Mouse (Mus musculus): Measurements from ENCODE around the gene Zfp217. TPM values are rescaled to one million over a fixed set of nuclear protein-coding genes. Genes with fewer than 3 reads are reported as not detected.

Zfp217 gene
- polyA plus RNA-seq, 1 experiment from 2014 or later: 3.6 TPM

DNA sequence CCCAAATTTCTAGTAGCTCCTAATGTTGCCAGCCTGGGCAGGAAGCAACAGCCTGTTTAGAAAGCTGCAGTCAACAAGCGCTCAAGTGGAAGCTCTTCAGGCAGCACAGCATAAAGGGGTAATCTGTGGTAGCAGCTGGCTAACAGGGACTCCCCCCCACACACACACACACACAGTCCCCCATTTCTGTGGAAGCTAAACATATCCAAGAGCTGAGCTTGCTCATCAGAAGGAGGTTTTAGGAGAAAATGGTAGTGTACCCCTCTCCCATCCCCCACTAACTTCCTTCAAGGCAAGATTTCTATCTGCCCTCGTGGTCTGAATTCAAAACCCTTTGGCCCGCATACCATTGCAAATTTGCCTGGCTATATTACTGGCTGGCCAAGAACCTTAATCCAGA lies 20.4 kb downstream of the Zfp217 start:
- 0 out of 2 replicates have a peak, but pooled peaks cover 4% of the 10 kb centered on the region for H3K36me3 ChIP-seq (ENCODE audit: control insufficient read depth, insufficient read depth, low read length)
- H3K4me2 ChIP-seq (ENCODE audit: low read depth, low read length): no peak overlapping the region
- H3K4me3 ChIP-seq (ENCODE audit: low read depth, low read length): no peak overlapping the region
- peaks cover 33% of the 10 kb centered on the region for H3K4me1 ChIP-seq (ENCODE audit: control insufficient read depth, insufficient read depth, low read length)
- no peak for ATAC-seq (ENCODE audit: low read depth)
- H3K27ac ChIP-seq (replicated peaks; ENCODE audit: low read depth, low read length): 0 out of 2 replicates have a peak overlapping the region, but pooled peaks have one; percentile 25
- no peaks in the 10 kb centered on the region for H3K27me3 ChIP-seq (replicated peaks; ENCODE audit: control insufficient read depth, insufficient read depth, low read length)
- H3K9me3 ChIP-seq (ENCODE audit: control insufficient read depth, low read length): no peaks in the 10 kb centered on the region
- 39% methylated on average over 3 of the region's 3 CpGs for WGBS
- no peak overlapping the region for H3K9ac ChIP-seq (ENCODE audit: low read depth, low read length)
- DNase-seq (ENCODE audit: low spot score): peak; percentile 22

DNA sequence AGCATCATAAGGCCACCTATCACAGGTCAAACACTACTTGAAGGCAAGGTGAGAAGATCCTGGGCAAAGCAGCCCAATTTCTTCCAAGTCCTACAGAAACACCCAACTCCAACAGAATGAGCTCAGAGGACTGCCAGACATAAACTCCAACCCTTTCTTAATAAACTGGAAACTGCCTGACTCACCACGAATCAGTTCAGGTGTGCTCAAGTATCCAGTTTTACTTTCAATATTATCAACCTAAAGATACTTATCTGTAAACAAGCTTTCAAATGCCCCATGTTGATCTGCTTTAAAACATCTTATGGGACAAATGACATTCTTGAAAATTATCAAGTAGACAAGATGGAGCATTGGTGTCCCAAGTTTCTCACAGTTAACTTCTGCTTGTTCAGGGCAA lies 21.6 kb downstream of the Zfp217 start:
- WGBS: 74% methylated on average over 1 of the region's 1 CpGs
- no peak overlapping the region for H3K4me3 ChIP-seq (ENCODE audit: low read depth, low read length)

DNA sequence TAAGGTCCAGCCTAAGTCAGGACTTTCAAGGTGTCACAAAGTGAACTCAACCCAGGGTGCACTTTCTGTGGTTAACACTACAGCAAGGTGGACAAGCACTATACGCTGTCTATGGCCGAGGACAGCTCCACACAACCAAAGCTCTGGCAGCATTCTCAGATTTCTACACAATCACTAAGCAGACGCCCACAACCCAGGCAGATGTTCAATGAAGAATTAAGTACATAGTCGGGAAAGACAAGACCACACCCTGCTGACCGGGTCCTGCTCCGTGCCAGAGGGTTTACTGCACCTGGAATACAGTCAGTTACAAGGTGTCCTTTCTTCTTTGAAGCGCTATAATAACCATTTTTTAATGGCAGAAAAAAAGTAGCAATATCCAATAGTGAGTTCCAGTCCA lies 25.7 kb downstream of the Zfp217 start:
- H3K4me1 ChIP-seq (ENCODE audit: control insufficient read depth, insufficient read depth, low read length): peaks cover 11% of the 10 kb centered on the region; the same call in 1 of the 2 replicates
- no peak overlapping the region for H3K4me2 ChIP-seq (ENCODE audit: low read depth, low read length)
- no peaks in the 10 kb centered on the region for H3K27me3 ChIP-seq (replicated peaks; ENCODE audit: control insufficient read depth, insufficient read depth, low read length)
- no peak overlapping the region for H3K4me3 ChIP-seq (ENCODE audit: low read depth, low read length)
- H3K36me3 ChIP-seq (ENCODE audit: control insufficient read depth, insufficient read depth, low read length): peaks cover 52% of the 10 kb centered on the region
- no peak overlapping the region for H3K9ac ChIP-seq (ENCODE audit: low read depth, low read length)
- DNase-seq (ENCODE audit: low spot score) (no peak), ATAC-seq (ENCODE audit: low read depth) (no peak)
- no peaks in the 10 kb centered on the region for H3K9me3 ChIP-seq (ENCODE audit: control insufficient read depth, low read length)
- H3K27ac ChIP-seq (replicated peaks; ENCODE audit: low read depth, low read length): no peak overlapping the region
- WGBS: 85% methylated on average over 7 of the region's 7 CpGs

More for the DNA sequence above, 21.6 kb downstream of the Zfp217 start:
- no peaks in the 10 kb centered on the region for H3K27me3 ChIP-seq (replicated peaks; ENCODE audit: control insufficient read depth, insufficient read depth, low read length)
- H3K4me1 ChIP-seq (ENCODE audit: control insufficient read depth, insufficient read depth, low read length): peaks cover 29% of the 10 kb centered on the region
- no peak overlapping the region for H3K4me2 ChIP-seq (ENCODE audit: low read depth, low read length)
- no peaks in the 10 kb centered on the region for H3K9me3 ChIP-seq (ENCODE audit: control insufficient read depth, low read length)
- DNase-seq (ENCODE audit: low spot score) (no peak), ATAC-seq (ENCODE audit: low read depth) (no peak)
- no peak overlapping the region for H3K27ac ChIP-seq (replicated peaks; ENCODE audit: low read depth, low read length)
- no peak overlapping the region for H3K9ac ChIP-seq (ENCODE audit: low read depth, low read length)
- H3K36me3 ChIP-seq (ENCODE audit: control insufficient read depth, insufficient read depth, low read length): 0 out of 2 replicates have a peak, but pooled peaks cover 14% of the 10 kb centered on the region

- ATAC-seq (ENCODE audit: low read depth): no peak
- Histone ChIP-seq H3K4me3 (ENCODE audit: low read depth, low read length) (no peak overlapping the region), H3K27me3 (replicated peaks; ENCODE audit: control insufficient read depth, insufficient read depth, low read length) (no peaks in the 10 kb centered on the region), H3K4me2 (ENCODE audit: low read depth, low read length) (no peak overlapping the region), H3K36me3 (ENCODE audit: control insufficient read depth, insufficient read depth, low read length) (peaks cover 65% of the 10 kb centered on the region), H3K9me3 (ENCODE audit: control insufficient read depth, low read length) (no peaks in the 10 kb centered on the region), H3K27ac (replicated peaks; ENCODE audit: low read depth, low read length) (no peak overlapping the region), H3K4me1 (ENCODE audit: control insufficient read depth, insufficient read depth, low read length) (peaks cover 7% of the 10 kb centered on the region; the same call in 1 of the 2 replicates), H3K9ac (ENCODE audit: low read depth, low read length) (no peak overlapping the region)
- WGBS: 87% methylated on average over 19 of the region's 19 CpGs
- DNase-seq (ENCODE audit: low spot score): no peak
These were observed 27.5 kb downstream of the Zfp217 start for GRCm38 (mm10) chr2:170120139-170121027.

DNA sequence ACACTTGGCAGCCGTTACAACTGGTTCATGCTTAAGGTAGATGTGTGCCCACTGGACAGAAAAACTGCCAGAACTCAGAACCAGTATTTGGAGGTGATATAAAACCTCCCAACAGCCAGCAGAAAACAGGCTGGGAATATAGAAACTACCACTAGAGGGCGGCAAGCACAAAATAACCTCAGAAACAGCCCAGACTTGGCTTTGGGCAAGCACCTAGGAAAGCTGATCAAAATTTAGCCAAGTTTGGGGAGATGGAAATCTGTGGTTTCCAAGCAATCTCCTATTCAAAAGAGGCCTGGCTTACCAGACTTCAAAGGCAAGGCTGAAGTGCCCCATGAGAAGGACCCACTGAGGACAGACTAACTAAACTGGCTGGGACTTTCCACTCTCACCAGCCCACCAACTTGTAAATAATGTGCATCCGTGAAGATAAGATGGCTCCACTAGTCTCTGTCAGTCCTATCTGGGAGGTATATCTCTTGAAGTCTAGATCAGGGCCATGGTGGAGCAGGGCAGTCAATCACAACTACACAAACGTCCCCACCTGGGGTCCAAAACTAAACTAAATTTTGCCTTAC lies 31.1 kb downstream of the Zfp217 start:
- no peak overlapping the region for H3K9ac ChIP-seq (ENCODE audit: low read depth, low read length)
- 41% methylated on average over 4 of the region's 4 CpGs for WGBS
- no peak overlapping the region for H3K4me2 ChIP-seq (ENCODE audit: low read depth, low read length)
- peak overlapping the region; percentile 44; the same call in 1 of the 2 replicates for H3K27ac ChIP-seq (replicated peaks; ENCODE audit: low read depth, low read length)
- ATAC-seq (ENCODE audit: low read depth) (peak; percentile 22; the same call in 1 of the 2 replicates), DNase-seq (ENCODE audit: low spot score) (peak; percentile 85)
- peaks cover 89% of the 10 kb centered on the region for H3K36me3 ChIP-seq (ENCODE audit: control insufficient read depth, insufficient read depth, low read length)
- H3K4me1 ChIP-seq (ENCODE audit: control insufficient read depth, insufficient read depth, low read length): no peaks in the 10 kb centered on the region
- H3K4me3 ChIP-seq (ENCODE audit: low read depth, low read length): no peak overlapping the region
- H3K27me3 ChIP-seq (replicated peaks; ENCODE audit: control insufficient read depth, insufficient read depth, low read length): no peaks in the 10 kb centered on the region
- H3K9me3 ChIP-seq (ENCODE audit: control insufficient read depth, low read length): no peaks in the 10 kb centered on the region

- no peak for DNase-seq (ENCODE audit: low spot score)
These were observed 37.6 kb downstream of the Zfp217 start for GRCm38 (mm10) chr2:170110306-170110705.

GRCm38 (mm10) chr2:170109528-170109927 lies 38.4 kb downstream of the Zfp217 start:
- DNase-seq (ENCODE audit: low spot score) (no peak), ATAC-seq (ENCODE audit: low read depth) (no peak)
- peaks cover 69% of the 10 kb centered on the region for H3K36me3 ChIP-seq (ENCODE audit: control insufficient read depth, insufficient read depth, low read length)
- H3K9ac ChIP-seq (ENCODE audit: low read depth, low read length): no peak overlapping the region
- H3K9me3 ChIP-seq (ENCODE audit: control insufficient read depth, low read length): no peaks in the 10 kb centered on the region
- no peak overlapping the region for H3K27ac ChIP-seq (replicated peaks; ENCODE audit: low read depth, low read length)
- no peaks in the 10 kb centered on the region for H3K27me3 ChIP-seq (replicated peaks; ENCODE audit: control insufficient read depth, insufficient read depth, low read length)
- WGBS: 66% methylated on average over 5 of the region's 5 CpGs
- no peak overlapping the region for H3K4me2 ChIP-seq (ENCODE audit: low read depth, low read length)
- no peaks in the 10 kb centered on the region for H3K4me1 ChIP-seq (ENCODE audit: control insufficient read depth, insufficient read depth, low read length)
- no peak overlapping the region for H3K4me3 ChIP-seq (ENCODE audit: low read depth, low read length)

More at GRCm38 (mm10) chr2:170110306-170110705, 37.6 kb downstream of the Zfp217 start:
- Histone ChIP-seq H3K4me2 (ENCODE audit: low read depth, low read length) (no peak overlapping the region), H3K36me3 (ENCODE audit: control insufficient read depth, insufficient read depth, low read length) (peaks cover 77% of the 10 kb centered on the region), H3K9me3 (ENCODE audit: control insufficient read depth, low read length) (no peaks in the 10 kb centered on the region), H3K27me3 (replicated peaks; ENCODE audit: control insufficient read depth, insufficient read depth, low read length) (no peaks in the 10 kb centered on the region), H3K27ac (replicated peaks; ENCODE audit: low read depth, low read length) (no peak overlapping the region), H3K9ac (ENCODE audit: low read depth, low read length) (no peak overlapping the region), H3K4me3 (ENCODE audit: low read depth, low read length) (no peak overlapping the region), H3K4me1 (ENCODE audit: control insufficient read depth, insufficient read depth, low read length) (no peaks in the 10 kb centered on the region)
- no peak for ATAC-seq (ENCODE audit: low read depth)
- WGBS: 86% methylated on average over 8 of the region's 8 CpGs

DNA sequence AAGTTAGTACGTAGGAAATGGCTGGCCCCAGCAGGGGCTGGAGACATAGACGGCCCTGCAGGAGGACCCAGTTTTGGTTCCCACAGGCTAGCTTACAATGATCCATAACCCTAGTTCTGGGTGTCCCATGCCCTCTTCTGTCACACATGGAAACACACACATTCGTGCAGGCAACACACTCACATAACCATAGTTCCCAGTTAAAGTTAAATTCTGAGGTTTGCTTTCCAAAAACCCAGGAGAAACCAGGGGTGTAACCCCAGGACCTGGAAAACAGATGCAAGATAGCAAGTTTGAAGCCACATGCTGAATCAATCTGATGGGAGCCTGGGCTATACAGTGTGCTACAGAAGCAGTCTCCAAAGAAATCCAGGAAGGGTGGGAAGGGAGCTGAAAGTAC lies 40.1 kb downstream of the Zfp217 start:
- Histone ChIP-seq H3K27me3 (replicated peaks; ENCODE audit: control insufficient read depth, insufficient read depth, low read length) (no peaks in the 10 kb centered on the region), H3K9me3 (ENCODE audit: control insufficient read depth, low read length) (no peaks in the 10 kb centered on the region), H3K27ac (replicated peaks; ENCODE audit: low read depth, low read length) (0 out of 2 replicates have a peak overlapping the region, but pooled peaks have one; percentile 28), H3K9ac (ENCODE audit: low read depth, low read length) (no peak overlapping the region), H3K36me3 (ENCODE audit: control insufficient read depth, insufficient read depth, low read length) (peaks cover 52% of the 10 kb centered on the region), H3K4me3 (ENCODE audit: low read depth, low read length) (no peak overlapping the region), H3K4me2 (ENCODE audit: low read depth, low read length) (no peak overlapping the region), H3K4me1 (ENCODE audit: control insufficient read depth, insufficient read depth, low read length) (no peaks in the 10 kb centered on the region)
- 66% methylated on average over 3 of the region's 3 CpGs for WGBS
- DNase-seq (ENCODE audit: low spot score) (no peak), ATAC-seq (ENCODE audit: low read depth) (no peak)

Measured in embryonic facial prominence, embryonic 14.5 days (tissue).